Mouse (Mus musculus): ENCODE results near the gene Ankrd33b.
A peak's percentile ranks its signal among the peaks of the same experiment; 100 is the strongest.

The Ankrd33b gene

DNA sequence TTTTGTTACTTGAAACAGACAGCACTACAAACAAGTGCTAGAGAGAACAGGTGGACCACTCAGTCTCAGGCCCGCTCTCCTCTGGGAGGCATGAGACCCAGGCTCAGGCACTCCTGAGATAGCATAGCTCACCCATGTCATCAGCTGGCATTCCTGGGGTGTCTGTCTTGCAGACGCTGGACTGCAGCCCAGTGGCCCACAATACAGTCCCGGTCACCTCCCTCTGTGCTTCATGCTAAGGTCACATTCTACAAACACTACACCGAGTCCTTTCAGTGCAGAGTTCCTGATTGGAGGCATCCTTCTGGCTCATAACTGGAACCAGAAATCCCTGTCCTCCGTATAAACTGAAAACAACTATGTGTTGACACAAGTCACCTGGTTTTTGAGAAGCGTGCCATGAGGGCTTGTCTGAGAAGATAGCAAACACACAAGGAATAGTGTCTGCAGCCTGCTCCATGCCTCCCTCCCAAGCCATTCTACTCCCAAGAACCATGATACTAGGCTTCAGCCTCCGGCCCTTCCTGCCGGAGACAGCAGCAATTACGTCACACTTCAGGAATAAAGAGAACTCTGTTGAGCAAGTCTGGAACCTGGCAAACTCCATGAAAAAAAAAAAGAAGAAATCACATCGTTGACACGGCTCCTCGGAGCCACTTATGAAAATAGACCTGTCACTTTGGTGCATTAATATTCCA lies 65.1 kb downstream of the Ankrd33b start:
- no peak for DNase-seq (ENCODE audit: low read depth)

- no peak for DNase-seq (ENCODE audit: low read depth)
These were observed 68.1 kb downstream of the Ankrd33b start for GRCm38 (mm10) chr15:31299258-31299917.

- no peak for DNase-seq (ENCODE audit: low read depth)
These were observed 69.8 kb downstream of the Ankrd33b start for GRCm38 (mm10) chr15:31297777-31298137.

DNA sequence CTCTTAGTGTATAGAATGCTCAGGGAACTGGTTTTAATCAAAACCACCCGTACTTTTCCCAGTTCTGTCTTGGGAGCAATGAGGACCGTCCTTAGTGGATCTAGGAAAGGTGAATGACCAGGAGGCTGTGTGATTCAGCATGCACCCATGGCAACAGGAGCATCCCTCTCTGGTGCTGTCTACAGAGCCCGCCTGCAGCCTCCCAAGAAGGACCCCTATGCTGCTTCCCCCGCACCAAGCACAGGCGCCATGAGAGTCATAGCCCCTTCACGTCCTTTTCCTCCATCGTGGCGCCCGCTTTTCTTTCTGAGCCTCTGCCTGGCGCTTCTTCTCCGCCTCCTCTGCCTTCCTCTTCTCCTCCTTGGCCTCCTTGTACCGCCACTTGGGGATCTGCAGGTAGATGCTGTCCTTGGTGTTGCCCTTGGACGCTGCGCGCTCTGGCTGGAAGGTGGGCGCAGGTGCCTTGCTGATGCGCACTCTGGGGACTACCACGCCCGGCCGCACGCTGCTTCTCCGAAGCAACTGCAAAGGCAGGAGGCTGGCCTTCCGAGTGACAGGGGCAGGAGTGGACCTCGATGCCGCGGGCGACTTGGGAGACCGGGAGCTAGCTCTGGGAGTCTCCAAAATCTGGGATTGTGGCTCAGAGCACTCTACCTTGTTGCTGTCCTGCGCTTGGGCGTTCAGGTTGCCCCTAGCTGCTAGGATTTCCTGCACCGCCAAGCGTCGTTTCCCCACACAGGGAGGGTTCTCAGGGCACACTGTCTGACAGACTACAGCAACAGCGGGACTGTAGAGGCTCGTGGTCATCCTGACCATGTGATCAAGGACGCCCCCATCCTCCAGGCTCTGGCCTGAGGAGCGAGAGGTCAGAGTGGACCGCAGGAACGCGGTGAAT lies 70.4 kb downstream of the Ankrd33b start:
- DNase-seq (ENCODE audit: low read depth): no peak

DNA sequence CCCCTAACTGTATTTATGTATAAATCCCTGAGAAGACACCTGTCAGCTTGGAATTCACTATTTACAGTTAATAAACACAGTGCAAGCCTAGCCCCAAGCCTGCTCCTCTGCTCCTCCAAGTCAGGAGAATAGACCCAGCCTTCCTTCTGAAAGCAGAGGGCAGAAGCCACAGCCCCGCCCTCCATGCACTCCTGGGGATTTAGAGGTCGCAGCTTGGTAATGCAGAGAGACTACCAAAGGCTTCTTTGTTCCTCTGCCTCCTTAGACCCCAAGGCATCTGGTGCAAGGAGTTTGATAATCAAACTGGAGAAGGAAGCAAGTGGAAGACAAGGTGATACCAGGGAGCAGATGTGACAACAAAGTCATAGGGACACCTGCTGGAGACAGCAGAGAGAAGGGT lies 73.2 kb downstream of the Ankrd33b start:
- no peak for DNase-seq (ENCODE audit: low read depth)

DNA sequence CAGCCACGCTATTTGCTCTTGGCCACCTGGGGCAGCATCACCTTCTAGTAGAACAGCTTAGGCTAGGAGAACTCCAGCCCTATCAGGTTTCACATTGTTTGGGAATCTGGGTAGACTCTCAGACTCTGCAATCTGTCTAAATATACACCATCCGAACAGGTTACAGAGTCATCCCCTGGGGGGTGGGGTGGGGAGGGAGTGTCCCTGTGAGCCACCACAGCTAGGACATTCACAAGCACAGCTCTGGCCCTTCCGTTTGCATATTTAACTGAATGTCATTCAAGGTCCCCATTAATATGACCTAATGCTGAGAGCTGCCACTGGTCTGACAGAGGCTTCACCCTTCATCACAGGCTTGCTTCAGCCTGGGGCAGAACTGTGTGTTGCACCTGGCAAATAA lies 74.9 kb downstream of the Ankrd33b start:
- no peak for DNase-seq (ENCODE audit: low read depth)

- no peak for DNase-seq (ENCODE audit: low read depth)
These were observed 81.8 kb downstream of the Ankrd33b start for GRCm38 (mm10) chr15:31285695-31286094.

- no peak for DNase-seq (ENCODE audit: low read depth)
These were observed 82.4 kb downstream of the Ankrd33b start for GRCm38 (mm10) chr15:31284922-31285631.

GRCm38 (mm10) chr15:31284142-31284541 lies 83.4 kb downstream of the Ankrd33b start:
- DNase-seq (ENCODE audit: low read depth): no peak

- no peak for DNase-seq (ENCODE audit: low read depth)
These were observed 85.2 kb downstream of the Ankrd33b start for GRCm38 (mm10) chr15:31282353-31282752.

GRCm38 (mm10) chr15:31281830-31282229 lies 85.7 kb downstream of the Ankrd33b start:
- no peak for DNase-seq (ENCODE audit: low read depth)

DNA sequence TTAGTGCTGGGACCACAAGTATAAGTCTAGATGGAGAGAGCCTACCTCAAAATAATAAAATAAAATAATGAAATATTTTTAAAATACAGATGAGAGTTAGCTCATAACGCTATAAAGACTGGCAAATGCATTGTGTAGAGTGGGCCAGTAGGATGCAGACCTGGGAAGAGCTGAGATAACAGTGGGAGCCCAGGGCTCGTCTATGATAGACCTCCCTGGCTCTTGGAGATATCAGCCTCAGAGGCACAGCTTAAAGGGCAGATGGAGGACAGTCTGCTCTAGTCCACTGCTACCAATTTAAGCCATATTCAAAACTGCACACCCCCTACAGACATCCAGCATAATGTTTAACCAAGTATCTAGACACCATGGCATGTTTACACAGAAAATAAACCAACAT lies 86.8 kb downstream of the Ankrd33b start:
- no peak for DNase-seq (ENCODE audit: low read depth)

GRCm38 (mm10) chr15:31280059-31280458 lies 87.5 kb downstream of the Ankrd33b start:
- DNase-seq (ENCODE audit: low read depth): no peak

- DNase-seq (ENCODE audit: low read depth): no peak
These were observed 87.9 kb downstream of the Ankrd33b start for GRCm38 (mm10) chr15:31279577-31280004.

- no peak for DNase-seq (ENCODE audit: low read depth)
These were observed 88.4 kb downstream of the Ankrd33b start for GRCm38 (mm10) chr15:31279120-31279519.

GRCm38 (mm10) chr15:31278090-31278489 lies 89.4 kb downstream of the Ankrd33b start:
- DNase-seq (ENCODE audit: low read depth): peak; percentile 26

- no peak for DNase-seq (ENCODE audit: low read depth)
These were observed 94.0 kb downstream of the Ankrd33b start for GRCm38 (mm10) chr15:31273509-31273908.

- DNase-seq (ENCODE audit: low read depth): no peak
These were observed 94.8 kb downstream of the Ankrd33b start for GRCm38 (mm10) chr15:31272695-31273094.

- no peak for DNase-seq (ENCODE audit: low read depth)
These were observed 98.0 kb downstream of the Ankrd33b start for GRCm38 (mm10) chr15:31269558-31269957.

DNA sequence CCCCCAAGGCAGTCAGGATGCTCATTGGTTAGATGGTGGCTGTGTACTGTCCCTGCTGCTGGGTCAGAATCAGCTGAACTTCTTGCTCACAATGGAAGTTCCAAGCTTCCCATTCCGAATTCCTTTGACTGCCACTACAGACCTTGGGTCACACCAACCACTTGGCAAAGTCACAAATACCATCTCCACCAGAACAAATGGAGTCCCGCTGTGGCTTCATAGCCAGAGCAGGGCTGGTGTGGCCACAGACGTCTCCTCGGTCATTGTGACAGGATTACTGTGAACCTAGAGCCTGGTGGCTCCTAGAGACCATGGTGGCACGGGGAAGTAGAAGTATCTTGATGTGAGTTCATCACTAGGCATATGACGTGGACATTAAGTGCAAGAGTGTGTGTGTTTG lies 99.4 kb downstream of the Ankrd33b start:
- no peak for DNase-seq (ENCODE audit: low read depth)

- no peak for DNase-seq (ENCODE audit: low read depth)
These were observed 101.7 kb downstream of the Ankrd33b start for GRCm38 (mm10) chr15:31265845-31266244.

DNA sequence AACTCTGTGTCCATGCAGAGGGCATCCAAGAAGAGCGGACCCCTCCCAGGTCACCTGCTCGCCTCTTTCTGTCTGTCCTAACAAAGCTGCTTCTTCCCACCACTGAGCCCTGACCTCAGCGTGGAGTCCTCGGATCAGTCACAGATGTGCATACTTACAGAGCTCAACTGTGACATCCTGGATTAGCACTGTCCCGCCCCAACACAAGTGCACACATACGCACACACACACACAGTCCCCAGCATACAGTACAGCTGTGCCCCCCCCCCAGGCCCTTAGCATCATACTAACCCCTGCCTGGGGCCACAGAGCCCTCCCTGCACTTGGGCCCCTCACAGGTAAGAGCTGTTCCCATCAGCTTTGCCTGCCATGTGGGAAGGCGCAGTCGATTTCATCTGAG lies 102.1 kb downstream of the Ankrd33b start:
- no peak for DNase-seq (ENCODE audit: low read depth)

Measured in NIH3T3 (cell line).